In the genomic region with DNA sequence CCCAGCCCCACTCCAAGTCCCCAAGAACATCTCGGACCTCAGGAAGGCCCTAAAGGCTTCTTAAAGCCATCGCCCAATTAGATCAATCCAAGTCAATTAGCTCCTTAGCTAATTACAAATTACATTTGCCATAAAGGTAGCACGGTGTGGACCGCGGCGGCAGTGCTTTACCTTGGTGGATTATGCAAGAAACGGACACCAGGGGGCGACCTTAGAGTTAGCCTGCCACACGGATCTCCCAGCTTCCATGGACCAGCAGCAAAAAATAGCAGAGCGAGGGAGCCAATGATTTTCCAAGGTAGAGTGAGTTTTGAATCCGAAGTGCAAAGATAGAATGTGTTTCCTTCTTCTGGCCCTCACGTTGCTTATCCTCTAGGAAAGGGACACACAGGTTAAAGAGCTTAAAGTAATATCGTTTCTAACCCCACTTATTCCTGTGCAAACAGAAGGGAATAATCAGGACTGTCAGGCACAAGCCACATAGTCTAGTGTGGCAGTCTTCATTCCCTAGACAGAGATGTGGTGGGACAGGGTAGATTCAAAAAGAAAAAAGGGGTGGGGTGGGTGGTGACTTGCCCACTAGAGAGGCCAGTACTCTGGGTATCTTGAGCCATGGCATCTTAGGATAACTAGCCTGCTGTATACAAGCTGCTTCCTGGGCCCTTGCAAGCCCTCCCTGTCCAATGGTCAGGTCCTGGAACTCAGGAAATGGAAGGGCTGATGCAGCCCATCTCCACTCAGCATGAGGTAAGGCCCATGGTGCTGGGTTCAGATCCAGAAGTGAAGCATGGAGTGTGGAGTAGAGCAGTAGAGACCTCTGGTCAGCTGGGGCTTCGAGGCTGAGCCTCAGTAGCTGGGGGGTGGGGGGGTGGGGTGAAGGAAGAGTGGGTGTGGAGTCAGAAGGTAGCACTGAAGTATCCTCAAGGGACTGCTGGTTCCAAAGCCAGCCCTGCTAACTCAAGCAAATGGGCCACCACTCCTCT, we compare ENCODE assay signal across 9 mouse cellular contexts. TPM values are rescaled to one million over a fixed set of nuclear protein-coding genes. Genes with fewer than 3 reads are reported as not detected.
DNase-seq lines count a peak whose midpoint lies in the region; ATAC-seq and TF ChIP-seq lines count a peak whose summit lies in the region.
"Had no signal": no experiment of that assay in that cellular context is flagged by ENCODE, and none has a peak within 500 bp of the region (broad histone marks: within the 10 kb centered on the region; RNA-seq: fewer than 3 reads in every experiment).

No protein-coding gene starts in this region.

- peaks cover 11% of the 10 kb centered on the region for H3K4me1 ChIP-seq in limb, embryonic 15.5 days
- 0 out of 2 replicates have a peak, but pooled peaks cover 3% of the 10 kb centered on the region for H3K4me1 ChIP-seq in neural tube, embryonic 12.5 days

- H3K27me3 ChIP-seq in Patski: peaks cover 22% of the 10 kb centered on the region
- peaks cover 65% of the 10 kb centered on the region for H3K27me3 ChIP-seq in limb, embryonic 15.5 days
- peaks cover 65% of the 10 kb centered on the region for H3K27me3 ChIP-seq in neural tube, embryonic 12.5 days (replicated peaks)

- POLR2A ChIA-PET in Patski (lab: Charles Lee): no interaction called here

- in situ Hi-C loops in Patski (cut with MboI; ENCODE audit: low pct_unique_long_range_greater_than_20kb): loop anchor here (5.0 to 10.0 kb wide), 4 partner anchors 143 to 518 kb away; no protein-coding TSS in a partner anchor

- CTCF ChIA-PET in Patski (lab: Charles Lee): interaction anchor here (0.7 to 4.2 kb wide), 22 partner anchors 10 to 519 kb away, joined by 3 to 26 read pairs (median 4); no protein-coding TSS in a partner anchor

- no peak overlapping the region for H3K4me3 ChIP-seq in limb, embryonic 15.5 days
- H3K4me3 ChIP-seq in neural tube, embryonic 12.5 days: no peak overlapping the region

- H3K9me3 ChIP-seq in limb, embryonic 15.5 days: no peaks in the 10 kb centered on the region
- no peaks in the 10 kb centered on the region for H3K9me3 ChIP-seq in neural tube, embryonic 12.5 days

- peak; percentile 73 to 76 for DNase-seq in B cell, adult 2 months
- DNase-seq in Patski (ENCODE audit: low read depth, low spot score): no peak
- DNase-seq in cerebellum, adult 9-11 months: peak; percentile 64
- DNase-seq in frontal cortex, postnatal 36 days (ENCODE audit: low spot score in 2 of 2): peak; percentile 60 to 75
- peak; percentile 72 for DNase-seq in kidney, adult 9 months
- DNase-seq in thymus, postnatal 0 days (ENCODE audit: low spot score): peak; percentile 55

- H3K27ac ChIP-seq in limb, embryonic 15.5 days: no peak overlapping the region
- no peak overlapping the region for H3K27ac ChIP-seq in neural tube, embryonic 12.5 days

- H3K4me2 ChIP-seq in limb, embryonic 15.5 days: no peak overlapping the region
- no peak overlapping the region for H3K4me2 ChIP-seq in neural tube, embryonic 12.5 days (replicated peaks)

- WGBS in limb, embryonic 15.5 days: 8% methylated on average over 14 of the region's 14 CpGs
- 9% methylated on average over 14 of the region's 14 CpGs for WGBS in neural tube, embryonic 12.5 days

- TF ChIP-seq CTCF in Patski (IDR thresholded peaks at IDR 0.05): peak; percentile 88

- no peak overlapping the region for H3K9ac ChIP-seq in limb, embryonic 15.5 days
- no peak overlapping the region for H3K9ac ChIP-seq in neural tube, embryonic 12.5 days

- ATAC-seq in Patski: no peak
- 0 out of 2 replicates have a peak, but pooled peaks have one; percentile 33 for ATAC-seq in limb, embryonic 15.5 days (ENCODE audit: insufficient number of reproducible peaks, low FRiP score, low TSS enrichment, low read depth)
- 0 out of 2 replicates have a peak, but pooled peaks have one; percentile 56 for ATAC-seq in neural tube, embryonic 12.5 days (ENCODE audit: low FRiP score, low read depth)

- no peaks in the 10 kb centered on the region for H3K36me3 ChIP-seq in limb, embryonic 15.5 days
- no peaks in the 10 kb centered on the region for H3K36me3 ChIP-seq in neural tube, embryonic 12.5 days

RNA-seq across cellular contexts. Expression of a gene that starts 8.7 kb away (rescaled TPM):
- not detected for polyA plus RNA-seq in Patski (2021)
- 3.9 and 4.3 TPM in 2 replicates for polyA plus RNA-seq in limb, embryonic 15.5 days (2015; fragmentation: Nextera tagmentation; extraction: Ambion mirVana)
- polyA plus RNA-seq in neural tube, embryonic 12.5 days (2016; fragmentation: Nextera tagmentation; extraction: Ambion mirVana): 0.14 TPM in 1 of 2 replicates, not detected in the other
- 0.30 and 0.38 TPM in 2 replicates for polyA plus RNA-seq in thymus, postnatal 0 days (2015; fragmentation: Nextera tagmentation; extraction: Ambion mirVana)
- polyA plus RNA-seq: frontal cortex, adult 2 months had no signal

RNA-seq across cellular contexts. Expression of a gene that starts 28.6 kb away (rescaled TPM):
- polyA plus RNA-seq in Patski (2021): 8.9 TPM
- polyA plus RNA-seq in limb, embryonic 15.5 days (2015; fragmentation: Nextera tagmentation; extraction: Ambion mirVana): 12.5 and 14.5 TPM in 2 replicates
- polyA plus RNA-seq in neural tube, embryonic 12.5 days (2016; fragmentation: Nextera tagmentation; extraction: Ambion mirVana): 15.5 and 19.1 TPM in 2 replicates
- 1.4 and 1.9 TPM in 2 replicates for polyA plus RNA-seq in thymus, postnatal 0 days (2015; fragmentation: Nextera tagmentation; extraction: Ambion mirVana)
